In the genomic region with DNA sequence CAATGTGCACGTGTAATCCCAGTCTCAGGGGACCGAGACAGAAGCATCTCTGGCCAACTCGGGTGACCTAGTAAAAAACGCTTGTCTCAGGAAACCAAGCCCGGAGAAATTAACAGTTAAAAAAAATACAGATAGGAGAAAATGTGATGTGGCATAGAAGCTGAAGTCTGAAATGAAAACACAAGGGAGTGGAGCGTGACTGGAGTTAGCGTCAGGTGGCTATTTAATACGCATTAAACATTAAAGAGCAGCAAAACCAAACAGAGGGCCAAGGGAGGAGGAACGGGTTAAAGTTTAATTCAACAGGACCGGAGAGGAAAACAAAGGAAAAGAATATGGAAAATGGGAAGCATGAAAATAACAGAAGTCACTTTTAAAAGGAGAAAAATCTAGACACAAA, we compare ENCODE assay signal across 18 mouse cellular contexts.
DNase-seq lines count a peak whose midpoint lies in the region; ATAC-seq and TF ChIP-seq lines count a peak whose summit lies in the region.
"Had no signal": no experiment of that assay in that cellular context is flagged by ENCODE, and none has a peak within 500 bp of the region (broad histone marks: within the 10 kb centered on the region; RNA-seq: fewer than 3 reads in every experiment).

No protein-coding gene starts in this region.

- no peak for ATAC-seq in liver, embryonic 15.5 days (ENCODE audit: insufficient read depth)
- ATAC-seq in heart, embryonic 12.5 days (ENCODE audit: insufficient number of reproducible peaks, low FRiP score): no peak
- ATAC-seq in intestine, postnatal 0 days: no peak
- ATAC-seq: forebrain, embryonic 13.5 days; forebrain, postnatal 0 days had no signal

- H3K9me3 ChIP-seq in liver, embryonic 15.5 days (replicated peaks): no peaks in the 10 kb centered on the region
- H3K9me3 ChIP-seq in heart, embryonic 12.5 days (replicated peaks): no peaks in the 10 kb centered on the region; the same call in 1 of the 2 replicates
- no peaks in the 10 kb centered on the region for H3K9me3 ChIP-seq in intestine, postnatal 0 days (ENCODE audit: control insufficient read depth)
- H3K9me3 ChIP-seq: embryonic facial prominence, embryonic 13.5 days; forebrain, embryonic 13.5 days; heart, embryonic 13.5 days had no signal

- no peak overlapping the region for H3K4me2 ChIP-seq in liver, embryonic 15.5 days
- no peak overlapping the region for H3K4me2 ChIP-seq in heart, embryonic 12.5 days
- no peak overlapping the region for H3K4me2 ChIP-seq in intestine, postnatal 0 days (replicated peaks; ENCODE audit: low read depth)
- H3K4me2 ChIP-seq: embryonic facial prominence, embryonic 13.5 days; forebrain, embryonic 13.5 days; heart, embryonic 13.5 days had no signal

- TF ChIP-seq CTCF in intestine, postnatal 0 days (IDR thresholded peaks at IDR 0.05; ENCODE audit: low read depth): no peak

- peak overlapping the region; percentile 38 for H3K27ac ChIP-seq in liver, embryonic 15.5 days (replicated peaks)
- H3K27ac ChIP-seq in heart, embryonic 12.5 days (ENCODE audit: poor library complexity, severe bottlenecking): no peak overlapping the region
- no peak overlapping the region for H3K27ac ChIP-seq in intestine, postnatal 0 days (ENCODE audit: low read depth, low read length)
- H3K27ac ChIP-seq: embryonic facial prominence, embryonic 13.5 days; forebrain, embryonic 13.5 days; heart, embryonic 13.5 days had no signal

- H3K36me3 ChIP-seq in liver, embryonic 15.5 days (replicated peaks): no peaks in the 10 kb centered on the region
- no peaks in the 10 kb centered on the region for H3K36me3 ChIP-seq in heart, embryonic 12.5 days
- H3K36me3 ChIP-seq in intestine, postnatal 0 days (ENCODE audit: control insufficient read depth, insufficient read depth): no peaks in the 10 kb centered on the region
- H3K36me3 ChIP-seq: embryonic facial prominence, embryonic 13.5 days; heart, embryonic 13.5 days had no signal

- no peak overlapping the region for H3K4me3 ChIP-seq in liver, embryonic 15.5 days (replicated peaks)
- H3K4me3 ChIP-seq in heart, embryonic 12.5 days: no peak overlapping the region
- H3K4me3 ChIP-seq in intestine, postnatal 0 days (ENCODE audit: low read depth, low read length): no peak overlapping the region
- H3K4me3 ChIP-seq: embryonic facial prominence, embryonic 13.5 days; forebrain, embryonic 13.5 days; heart, embryonic 13.5 days had no signal

- H3K27me3 ChIP-seq in liver, embryonic 15.5 days: no peaks in the 10 kb centered on the region
- H3K27me3 ChIP-seq in heart, embryonic 12.5 days (replicated peaks): no peaks in the 10 kb centered on the region
- H3K27me3 ChIP-seq in intestine, postnatal 0 days (replicated peaks; ENCODE audit: control insufficient read depth, insufficient read depth, low read length): no peaks in the 10 kb centered on the region
- H3K27me3 ChIP-seq: embryonic facial prominence, embryonic 13.5 days; forebrain, embryonic 13.5 days; heart, embryonic 13.5 days had no signal

- WGBS in liver, embryonic 15.5 days (ENCODE audit: insufficient replicate concordance): 52% methylated on average over 10 of the region's 10 CpGs
- 77% methylated on average over 10 of the region's 10 CpGs for WGBS in heart, embryonic 12.5 days
- 54% methylated on average over 10 of the region's 10 CpGs for WGBS in intestine, postnatal 0 days

- H3K4me1 ChIP-seq in liver, embryonic 15.5 days (replicated peaks): peaks cover 74% of the 10 kb centered on the region
- H3K4me1 ChIP-seq in heart, embryonic 12.5 days (replicated peaks): no peaks in the 10 kb centered on the region; the same call in 1 of the 2 replicates
- H3K4me1 ChIP-seq in intestine, postnatal 0 days (replicated peaks; ENCODE audit: control insufficient read depth, insufficient read depth, low read length): no peaks in the 10 kb centered on the region

- H3K9ac ChIP-seq in liver, embryonic 15.5 days: no peak overlapping the region
- no peak overlapping the region for H3K9ac ChIP-seq in heart, embryonic 12.5 days
- H3K9ac ChIP-seq in intestine, postnatal 0 days (ENCODE audit: low read depth, low read length): no peak overlapping the region
- H3K9ac ChIP-seq: embryonic facial prominence, embryonic 13.5 days; forebrain, embryonic 13.5 days; forebrain, postnatal 0 days; heart, embryonic 13.5 days had no signal

- DNase-seq in kidney, adult 11 months: peak; percentile 73
- no peak for DNase-seq in kidney, postnatal 4 days
- no peak for DNase-seq in liver
- peak; percentile 49 for DNase-seq in kidney, postnatal 14 days
- DNase-seq in left cerebral cortex, adult 18-20 months (ENCODE audit: low spot score in 2 of 2): no peak
- DNase-seq: adrenal gland, postnatal 10 days; cerebellum, adult 11-12 months; cerebellum, adult 9-11 months; cerebellum, postnatal 36 days; forebrain, postnatal 0 days; gastrocnemius, postnatal 14 days; heart, postnatal 36 days had no signal

Comparison
In these comparisons a context has a peak if more than half of its experiments do, and no peak if none do; other contexts are left out.
1. DNase-seq: peak in kidney, adult 11 months (single experiment) and kidney, postnatal 14 days (single experiment); none in kidney, postnatal 4 days (0 of 2), liver (single experiment) and left cerebral cortex, adult 18-20 months (0 of 2).